Mouse (Mus musculus) forebrain, postnatal 0 days (tissue): ENCODE data around the gene Capn12. TPM values are rescaled to one million over a fixed set of nuclear protein-coding genes. Genes with fewer than 3 reads are reported as not detected.
"Not testable (repeated sequence)": the region's sequence is repeated elsewhere in the genome, so short reads cannot be mapped to it uniquely, and the experiment has no call there.

Experiments used
- ATAC-seq: fragments of 200-750 bp; cut with Nextera tagmentation; 2 replicates; pipeline ENCODE4 v1.8.0; 2017; ENCODE audit warnings: mild to moderate bottlenecking, moderate library complexity
- DNase-seq: peaks from one replicate; pipeline ENCODE4 v3.0.0-alpha.2; 2015
- H3K27ac ChIP-seq: fragments of 300-500 bp; sonication (generic); 2 replicates; pipeline ENCODE4 v1.5.1; 2014; ENCODE audit warnings: low read depth, mild to moderate bottlenecking, antibody characterized with exemption, low read length, moderate library complexity, mixed read lengths
- H3K27me3 ChIP-seq: fragments of 300-500 bp; sonication (generic); 2 replicates; pipeline ENCODE4 v1.6.1; 2014; ENCODE audit warnings: mild to moderate bottlenecking, low read length, mixed read lengths; ENCODE audit not compliant: insufficient read depth
- H3K36me3 ChIP-seq: fragments of 300-500 bp; sonication (generic); 2 replicates; pipeline ENCODE4 v1.6.1; 2014; ENCODE audit warnings: mild to moderate bottlenecking, moderate library complexity; ENCODE audit not compliant: insufficient read depth
- H3K4me1 ChIP-seq: fragments of 300-500 bp; sonication (generic); 2 replicates; pipeline ENCODE4 v1.6.1; 2014; ENCODE audit warnings: antibody characterized with exemption; ENCODE audit not compliant: insufficient read depth
- H3K4me2 ChIP-seq: fragments of 300-500 bp; sonication (generic); 2 replicates; pipeline ENCODE4 v1.6.1; 2014; ENCODE audit warnings: low read depth, mild to moderate bottlenecking, moderate library complexity
- H3K4me3 ChIP-seq: fragments of 300-500 bp; sonication (generic); 2 replicates; pipeline ENCODE4 v1.5.1; 2014; ENCODE audit warnings: low read depth, low read length, mixed read lengths
- H3K9ac ChIP-seq: fragments of 300-500 bp; sonication (generic); 2 replicates; pipeline ENCODE4 v1.6.1; 2014; ENCODE audit warnings: mild to moderate bottlenecking
- H3K9me3 ChIP-seq: fragments of 300-500 bp; sonication (generic); 2 replicates; pipeline ENCODE4 v1.6.1; 2016; ENCODE audit warnings: low read length
- CTCF ChIP-seq: sonication (generic); IDR thresholded peaks from 2 replicates; pipeline ENCODE4 v1.5.1; 2016; ENCODE audit warnings: antibody characterized with exemption, control low read depth, low read depth
- WGBS: fragments of 180-500 bp; shearing (Covaris S2); extraction: QIAGEN DNeasy Blood & Tissue Kit; methylation state at CpG from one replicate; pipeline ENCODE4 v1.1.7; 2014; 5-methylcytosine and 5-hydroxymethylcytosine counted together
- polyA plus RNA-seq: library from polyadenylated mRNA; unstranded; fragments of >200 nt; fragmentation: Nextera tagmentation; extraction: Ambion mirVana; gene quantifications from 2 replicates; pipeline ENCODE4 v1.2.1, GENCODE M21; 2015
- total RNA-seq: library from RNA; depleted of rRNA; stranded (reverse); fragments of >200 nt; gene quantifications from 2 replicates; pipeline ENCODE4 v1.2.3, GENCODE M21; 2014

Gene Capn12
- total and polyA plus RNA-seq, 2 experiments from 2014 or later, result 0.27 TPM; not detected in 1

GRCm38 (mm10) chr7:28877856-28878255, 3.4 kb upstream of the Capn12 start:
- no peaks in the 10 kb centered on the region for H3K4me1 ChIP-seq
- WGBS, result 72% methylated on average over 4 of the region's 4 CpGs
- no peak overlapping the region for H3K27ac ChIP-seq
- H3K9ac ChIP-seq, result no peak overlapping the region
- no peak for DNase-seq
- no peaks in the 10 kb centered on the region for H3K27me3 ChIP-seq
- ATAC-seq, result no peak
- TF ChIP-seq CTCF, result no peak
- H3K9me3 ChIP-seq, result no peaks in the 10 kb centered on the region
- no peak overlapping the region for H3K4me3 ChIP-seq
- H3K4me2 ChIP-seq, result no peak overlapping the region
- no peaks in the 10 kb centered on the region for H3K36me3 ChIP-seq

- Histone ChIP-seq H3K9ac (no peak overlapping the region), H3K9me3 (no peaks in the 10 kb centered on the region), H3K27ac (no peak overlapping the region), H3K4me2 (no peak overlapping the region), H3K36me3 (no peaks in the 10 kb centered on the region), H3K27me3 (no peaks in the 10 kb centered on the region), H3K4me1 (no peaks in the 10 kb centered on the region), H3K4me3 (no peak overlapping the region)
- TF ChIP-seq CTCF, result no peak
- no peak for ATAC-seq
- no peak for DNase-seq
- WGBS, result 80% methylated on average over 7 of the region's 7 CpGs
Observed at GRCm38 (mm10) chr7:28879606-28880005, 1.6 kb upstream of the Capn12 start.

- no peaks in the 10 kb centered on the region for H3K9me3 ChIP-seq
- no peak overlapping the region for H3K4me2 ChIP-seq
- ATAC-seq, result no peak
- 73% methylated on average over 10 of the region's 10 CpGs for WGBS
- H3K4me3 ChIP-seq, result no peak overlapping the region
- H3K9ac ChIP-seq, result no peak overlapping the region
- no peaks in the 10 kb centered on the region for H3K36me3 ChIP-seq
- H3K27ac ChIP-seq, result no peak overlapping the region
- TF ChIP-seq CTCF, result no peak
- no peak for DNase-seq
- no peaks in the 10 kb centered on the region for H3K4me1 ChIP-seq
- no peaks in the 10 kb centered on the region for H3K27me3 ChIP-seq
Observed at GRCm38 (mm10) chr7:28880554-28880953, 668 bp upstream of the Capn12 start.

- WGBS, result 64% methylated on average over 11 of the region's 11 CpGs
- Histone ChIP-seq H3K27ac (no peak overlapping the region), H3K36me3 (no peaks in the 10 kb centered on the region), H3K4me3 (no peak overlapping the region), H3K9ac (no peak overlapping the region), H3K4me2 (no peak overlapping the region), H3K27me3 (peaks cover 12% of the 10 kb centered on the region), H3K4me1 (no peaks in the 10 kb centered on the region), H3K9me3 (no peaks in the 10 kb centered on the region)
- ATAC-seq, result no peak
- no peak for DNase-seq
- TF ChIP-seq CTCF, result no peak
Observed at GRCm38 (mm10) chr7:28883039-28883438, 1.8 kb downstream of the Capn12 start.

GRCm38 (mm10) chr7:28883704-28884103, 2.5 kb downstream of the Capn12 start:
- DNase-seq, H3K4me1 ChIP-seq, H3K9me3 ChIP-seq, H3K4me2 ChIP-seq, ATAC-seq, H3K36me3 ChIP-seq, H3K9ac ChIP-seq, H3K27ac ChIP-seq, H3K4me3 ChIP-seq: not testable (repeated sequence)
- WGBS, result 97% methylated on average over 4 of the region's 4 CpGs
- peaks cover 13% of the 10 kb centered on the region for H3K27me3 ChIP-seq

- H3K9me3 ChIP-seq, result no peaks in the 10 kb centered on the region
- TF ChIP-seq CTCF, result no peak
- peaks cover 17% of the 10 kb centered on the region for H3K27me3 ChIP-seq
- H3K4me2 ChIP-seq, result no peak overlapping the region
- ATAC-seq, result no peak
- no peaks in the 10 kb centered on the region for H3K4me1 ChIP-seq
- no peak for DNase-seq
- H3K4me3 ChIP-seq, result no peak overlapping the region
- peaks cover 2% of the 10 kb centered on the region for H3K36me3 ChIP-seq
- H3K27ac ChIP-seq, result no peak overlapping the region
- H3K9ac ChIP-seq, result no peak overlapping the region
- 24% methylated on average over 13 of the region's 14 CpGs for WGBS
Observed at GRCm38 (mm10) chr7:28886486-28886885, 5.3 kb downstream of the Capn12 start.

- 3% methylated on average over 24 of the region's 27 CpGs for WGBS
- no peaks in the 10 kb centered on the region for H3K4me1 ChIP-seq
Observed at GRCm38 (mm10) chr7:28888701-28889161, 7.5 kb downstream of the Capn12 start.

GRCm38 (mm10) chr7:28892601-28893000, 11.4 kb downstream of the Capn12 start:
- H3K9ac ChIP-seq, result no peak overlapping the region
- no peaks in the 10 kb centered on the region for H3K4me1 ChIP-seq
- no peak overlapping the region for H3K4me3 ChIP-seq
- DNase-seq (no peak), ATAC-seq (no peak)
- no peak overlapping the region for H3K4me2 ChIP-seq
- TF ChIP-seq CTCF, result no peak
- peaks cover 9% of the 10 kb centered on the region for H3K27me3 ChIP-seq
- no peak overlapping the region for H3K27ac ChIP-seq
- H3K9me3 ChIP-seq, result no peaks in the 10 kb centered on the region
- H3K36me3 ChIP-seq, result peaks cover 60% of the 10 kb centered on the region
- WGBS, result 94% methylated on average over 17 of the region's 17 CpGs

More at GRCm38 (mm10) chr7:28888701-28889161, 7.5 kb downstream of the Capn12 start:
- Histone ChIP-seq H3K4me3 (peak overlapping the region; percentile 35), H3K9me3 (no peaks in the 10 kb centered on the region), H3K36me3 (peaks cover 21% of the 10 kb centered on the region), H3K4me2 (peak overlapping the region; percentile 53), H3K9ac (peak overlapping the region; percentile 35), H3K27me3 (peaks cover 17% of the 10 kb centered on the region), H3K27ac (no peak overlapping the region)
- ATAC-seq (peak; percentile 30), DNase-seq (peak; percentile 27)
- TF ChIP-seq CTCF, result no peak
